In the genomic region with DNA sequence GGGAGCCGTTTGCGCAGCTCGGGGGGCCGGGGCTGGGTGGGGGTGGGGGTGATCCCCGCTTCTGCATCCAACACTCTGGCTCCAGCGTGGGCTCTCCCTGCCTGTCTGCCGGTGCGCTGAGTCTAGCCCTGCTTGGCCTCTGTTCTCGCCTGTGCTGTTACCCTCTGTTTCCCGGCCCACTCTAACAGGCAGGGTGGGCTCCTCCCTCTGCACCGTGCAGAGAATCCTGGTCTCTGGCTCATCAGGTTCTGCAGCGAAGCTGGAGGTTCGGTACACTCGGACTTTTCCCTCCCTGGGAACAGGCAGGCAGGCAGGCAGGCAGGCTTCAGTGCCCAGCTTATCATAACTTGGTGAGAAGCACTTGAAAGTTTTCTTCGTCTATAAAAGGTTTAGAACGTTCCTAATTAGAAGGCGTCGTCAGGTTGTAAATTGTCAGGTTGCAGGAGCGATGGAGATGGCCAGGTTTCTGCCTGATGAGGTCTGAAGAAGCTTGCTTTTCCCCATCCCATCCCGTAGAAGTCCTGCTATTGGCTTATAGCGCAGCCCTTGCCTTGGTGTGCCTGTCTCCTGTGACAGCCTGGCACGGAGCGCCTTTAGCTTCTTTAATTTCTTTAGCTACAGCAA, we compare ENCODE assay signal across 8 mouse cellular contexts. TPM values are rescaled to one million over a fixed set of nuclear protein-coding genes. Genes with fewer than 3 reads are reported as not detected.
DNase-seq lines count a peak whose midpoint lies in the region; ATAC-seq and TF ChIP-seq lines count a peak whose summit lies in the region.

No protein-coding gene starts in this region.

- peak overlapping the region; percentile 85 for H3K9ac ChIP-seq in embryonic facial prominence, embryonic 11.5 days (replicated peaks; ENCODE audit: low read length)
- peak overlapping the region; percentile 74 for H3K9ac ChIP-seq in heart, postnatal 0 days (replicated peaks; ENCODE audit: low read depth, low read length)

- peak overlapping the region; percentile 81 for H3K27ac ChIP-seq in embryonic facial prominence, embryonic 11.5 days (replicated peaks; ENCODE audit: low read depth, low read length)
- H3K27ac ChIP-seq in heart, postnatal 0 days (ENCODE audit: low read depth): peak overlapping the region; percentile 93
- no peak overlapping the region for H3K27ac ChIP-seq in macrophage

- H3K4me1 ChIP-seq in E14TG2a.4 (replicated peaks; ENCODE audit: low read depth, low read length): peaks cover 53% of the 10 kb centered on the region
- no peaks in the 10 kb centered on the region for H3K4me1 ChIP-seq in embryonic facial prominence, embryonic 11.5 days (ENCODE audit: control insufficient read depth, insufficient read depth, low read length)
- H3K4me1 ChIP-seq in heart, postnatal 0 days (ENCODE audit: control insufficient read depth, insufficient read depth): peaks cover 10% of the 10 kb centered on the region

- H3K4me3 ChIP-seq in E14TG2a.4 (replicated peaks; ENCODE audit: low read length) (peak overlapping the region; percentile 95), macrophage (ENCODE audit: inconsistent target) (peak overlapping the region; percentile 13; the same call in 1 of the 2 replicates)
- H3K4me3 ChIP-seq in embryonic facial prominence, embryonic 11.5 days (ENCODE audit: low read depth, low read length): peak overlapping the region; percentile 79
- peak overlapping the region; percentile 78 for H3K4me3 ChIP-seq in heart, postnatal 0 days (ENCODE audit: low read depth, low read length)

- TF ChIP-seq EP300 in heart, postnatal 0 days (IDR thresholded peaks at IDR 0.05; ENCODE audit: low read depth): no peak

- H3K9me3 ChIP-seq in E14TG2a.4 (ENCODE audit: low read length): no peaks in the 10 kb centered on the region
- no peaks in the 10 kb centered on the region for H3K9me3 ChIP-seq in embryonic facial prominence, embryonic 11.5 days (replicated peaks; ENCODE audit: control insufficient read depth, low read length)
- H3K9me3 ChIP-seq in heart, postnatal 0 days (replicated peaks; ENCODE audit: control insufficient read depth, low read length): no peaks in the 10 kb centered on the region

- H3K36me3 ChIP-seq in E14TG2a.4 (ENCODE audit: insufficient read depth, low read length) (peaks cover 20% of the 10 kb centered on the region), macrophage (ENCODE audit: inconsistent target) (no peaks in the 10 kb centered on the region)
- H3K36me3 ChIP-seq in embryonic facial prominence, embryonic 11.5 days (replicated peaks; ENCODE audit: control insufficient read depth, insufficient read depth, low read depth, low read length): no peaks in the 10 kb centered on the region
- H3K36me3 ChIP-seq in heart, postnatal 0 days (replicated peaks; ENCODE audit: control insufficient read depth, insufficient read depth, low read length): peaks cover 14% of the 10 kb centered on the region

- no peak for TF ChIP-seq CTCF in E14TG2a.4 (conservative IDR thresholded peaks at IDR 0.05; ENCODE audit: low read length)
- no peak for TF ChIP-seq CTCF in heart, postnatal 0 days (IDR thresholded peaks at IDR 0.05; ENCODE audit: low read depth)

- H3K27me3 ChIP-seq in E14TG2a.4 (ENCODE audit: insufficient read depth, low read length): no peaks in the 10 kb centered on the region
- H3K27me3 ChIP-seq in embryonic facial prominence, embryonic 11.5 days (ENCODE audit: control insufficient read depth, insufficient read depth, low read length): no peaks in the 10 kb centered on the region
- H3K27me3 ChIP-seq in heart, postnatal 0 days (ENCODE audit: control insufficient read depth, insufficient read depth, low read length): no peaks in the 10 kb centered on the region

- 2% methylated on average over 23 of the region's 23 CpGs for WGBS in embryonic facial prominence, embryonic 11.5 days
- WGBS in heart, postnatal 0 days: 1% methylated on average over 23 of the region's 23 CpGs
- WGBS in macrophage (ENCODE audit: missing documents): 3% methylated on average over 23 of the region's 23 CpGs

- peak; percentile 38 for ATAC-seq in cerebellum, adult (ENCODE audit: insufficient number of reproducible peaks, low FRiP score, low TSS enrichment)
- ATAC-seq in embryonic facial prominence, embryonic 11.5 days (replicated peaks; ENCODE audit: insufficient number of reproducible peaks, low FRiP score, low TSS enrichment, low read depth): peak; percentile 83
- peak; percentile 31 for ATAC-seq in heart, postnatal 0 days (ENCODE audit: insufficient read depth, low read depth)

- H3K79me2 ChIP-seq in macrophage (ENCODE audit: inconsistent target): no peaks in the 10 kb centered on the region

- peak overlapping the region; percentile 69 for H3K4me2 ChIP-seq in embryonic facial prominence, embryonic 11.5 days (ENCODE audit: low read depth, low read length)
- H3K4me2 ChIP-seq in heart, postnatal 0 days (ENCODE audit: low read depth, low read length): peak overlapping the region; percentile 64

- no peak for DNase-seq in cerebellum, adult 9-11 months
- peak; percentile 13 for DNase-seq in embryonic facial prominence, embryonic 11.5 days (ENCODE audit: low spot score)
- peak; percentile 43 for DNase-seq in heart, postnatal 0 days (ENCODE audit: low spot score)
- peak; percentile 14 for DNase-seq in layer of hippocampus, adult 9-11 months
- DNase-seq in spleen, postnatal 4 days (ENCODE audit: low spot score in 2 of 2): peak; percentile 36 to 73

RNA-seq across cellular contexts. Expression of gene Plpp1, which starts 0.9 kb away (rescaled TPM):
- 25.0 and 26.9 TPM in 2 replicates for polyA plus RNA-seq in embryonic facial prominence, embryonic 11.5 days (2014; fragmentation: Nextera tagmentation; extraction: Ambion mirVana)
- total RNA-seq in heart, postnatal 0 days (2014; rRNA removed; ENCODE audit: low replicate concordance): 88.7 and 129 TPM in 2 replicates
- 89.4 and 101 TPM in 2 replicates for polyA plus RNA-seq in heart, postnatal 0 days (2015; fragmentation: Nextera tagmentation; extraction: Ambion mirVana)
- 10 to 100 TPM in 3 of 26 experiments, 1 to 10 TPM in 12, not detected in 11; 1.3 to 25.8 (median 3.9) TPM for total RNA-seq in macrophage (2018; cell fraction: chromatin; rRNA removed)
- 10 to 100 TPM in 13 of 26 experiments, under 1 TPM in 13; 0.19 to 31.0 (median 7.6) TPM for total RNA-seq in macrophage (2018; cell fraction: cytosol; rRNA removed)
- total RNA-seq in macrophage (2018; cell fraction: nucleus; rRNA removed): 10 to 100 TPM in 13 of 26 experiments, 1 to 10 TPM in 2, under 1 TPM in 8, not detected in 3; 0.59 to 32.1 (median 11.5) TPM
- polyA plus RNA-seq in macrophage (2018): 0.39 to 1.2 TPM (median 0.46 TPM) in 3 replicates

Comparison
In these comparisons a context has a peak if more than half of its experiments do, and no peak if none do; other contexts are left out.
1. ATAC-seq: peak in every context shown above with its lines; median percentile 83 in embryonic facial prominence, embryonic 11.5 days; 38 in cerebellum, adult; 31 in heart, postnatal 0 days.
2. H3K4me3 ChIP-seq: peak in every context shown above with its lines; median percentile 95 in E14TG2a.4; 79 in embryonic facial prominence, embryonic 11.5 days; 78 in heart, postnatal 0 days; 13 in macrophage.
3. RNA of gene Plpp1, which starts 0.9 kb away (polyA plus RNA-seq): 89.4 to 101 TPM in heart, postnatal 0 days and 25.0 to 26.9 TPM in embryonic facial prominence, embryonic 11.5 days; 0.39 to 1.2 TPM in macrophage; every median in the first group is over 10 times any median in the second.